Mouse (Mus musculus): Measurements from ENCODE around the gene Ppp1r3d. TPM values are rescaled to one million over a fixed set of nuclear protein-coding genes. Genes with fewer than 3 reads are reported as not detected.
A peak's percentile ranks its signal among the peaks of the same experiment; 100 is the strongest.

Ppp1r3d gene
- total RNA-seq, 1 experiment from 2014 or later: 3.8 TPM

DNA sequence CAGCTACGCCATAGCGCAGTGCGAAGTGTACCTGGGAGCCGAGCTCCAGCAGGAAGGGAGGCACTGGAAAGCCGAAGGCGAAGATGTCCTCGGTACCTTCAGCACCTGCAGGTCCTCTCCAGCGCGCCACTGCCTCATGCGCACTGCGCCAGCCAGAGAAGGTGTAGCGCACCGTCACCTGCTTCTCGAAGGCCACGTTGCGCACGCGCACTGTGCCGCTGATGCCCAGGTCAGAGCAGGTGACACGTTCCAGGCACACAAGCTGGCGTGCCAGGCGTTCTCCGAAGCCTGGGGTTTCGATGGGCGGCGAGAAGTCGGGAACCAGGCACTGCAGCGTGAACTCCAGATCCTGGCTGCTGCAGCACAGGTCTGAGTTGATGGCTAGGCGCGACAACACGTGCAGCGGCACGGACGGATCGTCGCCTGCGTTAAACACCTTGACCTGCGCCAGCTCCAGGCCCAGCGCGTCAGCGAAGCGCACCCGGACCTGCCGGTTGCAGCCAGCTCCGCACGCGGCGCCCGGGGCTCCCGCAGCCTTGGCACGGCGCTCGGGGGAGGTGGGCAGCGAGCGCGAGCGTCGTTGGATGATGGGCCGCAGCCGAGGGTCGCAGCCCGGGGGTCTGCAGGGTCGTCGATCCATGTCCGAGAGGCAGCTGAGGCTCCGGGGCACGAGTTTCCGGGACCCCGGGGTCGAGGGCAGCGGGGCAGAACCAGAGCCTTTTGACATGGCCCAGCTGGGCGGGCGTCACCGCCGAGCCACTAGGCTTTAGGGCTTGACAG lies 601 bp downstream of the Ppp1r3d start:
- peak; percentile 14 for DNase-seq

GRCm38 (mm10) chr2:178413081-178413480 lies 1.2 kb downstream of the Ppp1r3d start:
- no peak for DNase-seq

- no peak for DNase-seq
These were observed 1.7 kb downstream of the Ppp1r3d start for GRCm38 (mm10) chr2:178412598-178412997.

GRCm38 (mm10) chr2:178410286-178410685 lies 4.0 kb downstream of the Ppp1r3d start:
- no peak for DNase-seq

GRCm38 (mm10) chr2:178409024-178409423 lies 5.2 kb downstream of the Ppp1r3d start:
- no peak for DNase-seq

GRCm38 (mm10) chr2:178407053-178407815 lies 7.0 kb downstream of the Ppp1r3d start, which contains the start of gene Sycp2:
TSS of gene Sycp2 (minus strand) at chr2:178407685.
- no peak for DNase-seq

Other genes starting within 250 kb of the Ppp1r3d start
- 0.27 and 0.38 TPM in 2 replicates for gene Sycp2, start 6.8 kb downstream of the Ppp1r3d start, total RNA-seq (2021)
- gene Fam217b, start 52 bp upstream of the Ppp1r3d start, total RNA-seq (2021): 3.6 TPM in 2 replicates
- gene Cdh26, start 16.1 kb upstream of the Ppp1r3d start, total RNA-seq (2021): not detected in 2 replicates